Mouse (Mus musculus): ENCODE data around the gene Osbpl3.

- no peak for TF ChIP-seq TAL1 (IDR thresholded peaks at IDR 0.05; ENCODE audit: low read length)
- no peak for TF ChIP-seq GATA1 (IDR thresholded peaks at IDR 0.05; ENCODE audit: low read length)
These were observed 141.5 kb downstream of the Osbpl3 start for GRCm38 (mm10) chr6:50314406-50315071.
